Mouse (Mus musculus) midbrain, embryonic 12.5 days (tissue): ENCODE measurements at regions not wholly inside any gene's neighbourhood (a gene's known extent, or its start where the extent isn't known, plus 50 kb on each side); places are given as distances from the start of the nearest gene placed in this dataset.

ENCODE experiments used
- ATAC-seq: fragments of 200-750 bp; cut with Nextera tagmentation; 2 replicates; pipeline ENCODE4 v1.8.0; 2017; ENCODE audit warnings: low read depth, moderate TSS enrichment, moderate library complexity; ENCODE audit not compliant: low FRiP score
- H3K27ac ChIP-seq: fragments of 300-500 bp; sonication (generic); replicated peaks from 2 replicates; pipeline ENCODE4 v1.5.1; 2016; ENCODE audit warnings: mild to moderate bottlenecking
- H3K27me3 ChIP-seq: fragments of 300-500 bp; sonication (generic); 2 replicates; pipeline ENCODE4 v1.6.1; 2016; ENCODE audit warnings: mild to moderate bottlenecking
- H3K36me3 ChIP-seq: fragments of 300-500 bp; sonication (generic); 2 replicates; pipeline ENCODE4 v1.6.1; 2016
- H3K4me1 ChIP-seq: fragments of 300-500 bp; sonication (generic); 2 replicates; pipeline ENCODE4 v1.6.1; 2016
- H3K4me2 ChIP-seq: fragments of 300-500 bp; sonication (generic); replicated peaks from 2 replicates; pipeline ENCODE4 v1.6.1; 2016; ENCODE audit warnings: mild to moderate bottlenecking, moderate library complexity
- H3K4me3 ChIP-seq: fragments of 300-500 bp; sonication (generic); 2 replicates; pipeline ENCODE4 v1.5.1; 2016; ENCODE audit warnings: mild to moderate bottlenecking
- H3K9ac ChIP-seq: fragments of 300-500 bp; sonication (generic); replicated peaks from 2 replicates; pipeline ENCODE4 v1.6.1; 2016; ENCODE audit warnings: mild to moderate bottlenecking, moderate library complexity
- H3K9me3 ChIP-seq: fragments of 300-500 bp; sonication (generic); 2 replicates; pipeline ENCODE4 v1.6.1; 2016; ENCODE audit warnings: mild to moderate bottlenecking
- WGBS: fragments of 180-500 bp; shearing (Covaris S2); methylation state at CpG from one replicate; pipeline ENCODE4 v1.1.7; 2016; 5-methylcytosine and 5-hydroxymethylcytosine counted together

DNA sequence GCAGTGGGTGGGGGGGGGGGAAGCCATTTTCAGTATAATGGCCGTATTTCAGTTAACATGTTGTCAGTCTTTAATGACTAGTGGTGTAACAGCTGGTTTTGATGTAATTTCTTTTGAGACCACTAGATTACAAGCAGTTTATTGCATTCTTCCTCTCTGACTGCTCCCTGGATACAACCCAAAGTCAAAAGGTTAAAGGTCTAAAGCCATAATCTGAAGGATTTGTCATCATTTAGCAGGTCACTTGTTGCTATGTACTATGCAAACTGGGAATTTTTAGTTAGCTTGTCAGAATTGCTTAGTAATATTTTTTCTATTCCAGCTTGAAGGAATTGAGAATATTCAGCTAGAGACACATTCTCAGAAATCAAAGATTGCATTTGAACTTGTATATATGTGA lies 403.4 kb downstream of the Tmem161b start:
- no peaks in the 10 kb centered on the region for H3K36me3 ChIP-seq
- 10% methylated on average over 1 of the region's 1 CpGs for WGBS
- H3K4me2 ChIP-seq: no peak overlapping the region
- no peak for ATAC-seq
- no peaks in the 10 kb centered on the region for H3K9me3 ChIP-seq
- peaks cover 14% of the 10 kb centered on the region for H3K4me1 ChIP-seq
- no peak overlapping the region for H3K9ac ChIP-seq
- no peak overlapping the region for H3K27ac ChIP-seq
- 0 out of 2 replicates have a peak, but pooled peaks cover 3% of the 10 kb centered on the region for H3K27me3 ChIP-seq
- H3K4me3 ChIP-seq: no peak overlapping the region

GRCm38 (mm10) chr13:84625927-84626326 lies 403.8 kb downstream of the Tmem161b start:
- H3K4me2 ChIP-seq: no peak overlapping the region
- no peak overlapping the region for H3K27ac ChIP-seq
- no peaks in the 10 kb centered on the region for H3K36me3 ChIP-seq
- H3K4me1 ChIP-seq: peaks cover 14% of the 10 kb centered on the region
- WGBS: 13% methylated on average over 2 of the region's 2 CpGs
- 0 out of 2 replicates have a peak, but pooled peaks cover 3% of the 10 kb centered on the region for H3K27me3 ChIP-seq
- ATAC-seq: no peak
- H3K9ac ChIP-seq: no peak overlapping the region
- no peaks in the 10 kb centered on the region for H3K9me3 ChIP-seq
- H3K4me3 ChIP-seq: no peak overlapping the region

- Histone ChIP-seq H3K4me1 (peaks cover 14% of the 10 kb centered on the region), H3K36me3 (no peaks in the 10 kb centered on the region), H3K4me2 (no peak overlapping the region), H3K4me3 (no peak overlapping the region), H3K9me3 (no peaks in the 10 kb centered on the region), H3K27ac (no peak overlapping the region), H3K27me3 (0 out of 2 replicates have a peak, but pooled peaks cover 2% of the 10 kb centered on the region), H3K9ac (no peak overlapping the region)
- peak; percentile 50; the same call in 1 of the 2 replicates for ATAC-seq
- WGBS: 22% methylated on average over 1 of the region's 1 CpGs
Observed at GRCm38 (mm10) chr13:84626397-84626796, 404.3 kb downstream of the Tmem161b start.

GRCm38 (mm10) chr13:84630686-84631085 lies 408.6 kb downstream of the Tmem161b start:
- no peaks in the 10 kb centered on the region for H3K9me3 ChIP-seq
- H3K27ac ChIP-seq: no peak overlapping the region
- no peak overlapping the region for H3K4me3 ChIP-seq
- 87% methylated on average over 2 of the region's 2 CpGs for WGBS
- H3K4me2 ChIP-seq: no peak overlapping the region
- no peaks in the 10 kb centered on the region for H3K36me3 ChIP-seq
- no peaks in the 10 kb centered on the region for H3K27me3 ChIP-seq
- no peak for ATAC-seq
- H3K4me1 ChIP-seq: peaks cover 7% of the 10 kb centered on the region; the same call in 1 of the 2 replicates
- no peak overlapping the region for H3K9ac ChIP-seq

- Histone ChIP-seq H3K4me1 (no peaks in the 10 kb centered on the region), H3K36me3 (no peaks in the 10 kb centered on the region), H3K4me2 (no peak overlapping the region), H3K9ac (no peak overlapping the region), H3K27me3 (no peaks in the 10 kb centered on the region), H3K9me3 (no peaks in the 10 kb centered on the region), H3K4me3 (no peak overlapping the region), H3K27ac (no peak overlapping the region)
- no peak for ATAC-seq
- WGBS: 86% methylated on average over 5 of the region's 5 CpGs
Observed at GRCm38 (mm10) chr13:84632493-84632892, 410.4 kb downstream of the Tmem161b start.

DNA sequence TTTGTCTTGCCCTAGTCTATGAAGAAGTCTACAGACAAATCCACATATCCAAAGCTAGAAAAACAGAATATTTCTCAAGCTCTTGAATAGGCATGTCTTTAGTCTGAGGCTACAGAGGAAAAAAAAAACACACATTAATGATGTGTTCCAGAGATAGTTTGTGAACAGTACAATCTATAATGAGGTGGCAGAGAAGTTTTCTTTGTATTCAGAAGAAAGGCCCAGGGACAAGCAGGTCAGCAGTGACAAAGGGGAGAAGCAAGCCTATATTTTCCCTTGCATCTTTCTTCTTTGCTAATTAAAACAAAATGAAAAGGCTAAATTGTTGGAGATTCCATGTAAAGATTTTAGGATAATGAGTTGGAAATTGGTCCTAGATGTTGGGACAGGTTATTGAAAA lies 414.7 kb downstream of the Tmem161b start:
- Histone ChIP-seq H3K4me2 (no peak overlapping the region), H3K4me3 (no peak overlapping the region), H3K36me3 (no peaks in the 10 kb centered on the region), H3K27me3 (no peaks in the 10 kb centered on the region), H3K4me1 (peaks cover 5% of the 10 kb centered on the region; the same call in 1 of the 2 replicates), H3K9me3 (no peaks in the 10 kb centered on the region), H3K9ac (no peak overlapping the region), H3K27ac (no peak overlapping the region)
- ATAC-seq: no peak

GRCm38 (mm10) chr13:84637606-84638005 lies 415.5 kb downstream of the Tmem161b start:
- H3K27me3 ChIP-seq: no peaks in the 10 kb centered on the region
- ATAC-seq: no peak
- no peaks in the 10 kb centered on the region for H3K9me3 ChIP-seq
- H3K4me3 ChIP-seq: no peak overlapping the region
- no peak overlapping the region for H3K9ac ChIP-seq
- H3K36me3 ChIP-seq: no peaks in the 10 kb centered on the region
- WGBS: 85% methylated on average over 1 of the region's 1 CpGs
- no peak overlapping the region for H3K27ac ChIP-seq
- no peak overlapping the region for H3K4me2 ChIP-seq
- peaks cover 5% of the 10 kb centered on the region; the same call in 1 of the 2 replicates for H3K4me1 ChIP-seq

DNA sequence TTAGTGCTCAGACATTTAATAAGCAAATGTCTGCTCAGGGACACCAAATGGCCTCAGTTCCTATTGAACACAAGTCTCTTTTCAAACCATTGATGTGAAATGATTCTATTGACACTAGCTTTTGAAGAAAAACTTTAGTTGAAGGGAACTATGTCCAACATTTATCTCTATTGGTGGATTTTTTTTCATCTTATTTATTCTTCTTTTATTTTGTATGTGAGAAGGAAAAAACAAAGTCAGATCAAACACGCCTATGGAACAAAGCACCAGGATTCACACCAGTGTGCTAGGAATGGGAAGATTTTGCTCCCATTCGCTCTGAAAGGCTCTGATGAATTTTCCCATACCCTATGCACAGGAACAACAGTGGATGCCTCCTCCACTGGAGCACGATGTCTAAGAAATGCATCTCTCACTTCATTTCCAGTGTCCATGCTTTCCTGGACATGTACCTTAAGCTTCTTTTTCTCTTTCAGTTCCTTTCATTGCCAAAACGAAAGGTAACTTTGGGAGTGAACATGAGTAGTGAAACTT lies 416.4 kb downstream of the Tmem161b start:
- Histone ChIP-seq H3K4me1 (peaks cover 5% of the 10 kb centered on the region; the same call in 1 of the 2 replicates), H3K9me3 (no peaks in the 10 kb centered on the region), H3K27me3 (no peaks in the 10 kb centered on the region), H3K27ac (no peak overlapping the region), H3K9ac (no peak overlapping the region), H3K4me2 (no peak overlapping the region), H3K36me3 (no peaks in the 10 kb centered on the region), H3K4me3 (no peak overlapping the region)
- WGBS: 44% methylated on average over 4 of the region's 4 CpGs
- no peak for ATAC-seq

GRCm38 (mm10) chr13:84639087-84640022 lies 417.3 kb downstream of the Tmem161b start:
- Histone ChIP-seq H3K4me3 (no peak overlapping the region), H3K9me3 (no peaks in the 10 kb centered on the region), H3K27ac (no peak overlapping the region), H3K36me3 (no peaks in the 10 kb centered on the region), H3K4me1 (peaks cover 5% of the 10 kb centered on the region; the same call in 1 of the 2 replicates), H3K4me2 (no peak overlapping the region), H3K27me3 (no peaks in the 10 kb centered on the region), H3K9ac (no peak overlapping the region)
- ATAC-seq: peak; percentile 88
- WGBS: 26% methylated on average over 6 of the region's 6 CpGs

DNA sequence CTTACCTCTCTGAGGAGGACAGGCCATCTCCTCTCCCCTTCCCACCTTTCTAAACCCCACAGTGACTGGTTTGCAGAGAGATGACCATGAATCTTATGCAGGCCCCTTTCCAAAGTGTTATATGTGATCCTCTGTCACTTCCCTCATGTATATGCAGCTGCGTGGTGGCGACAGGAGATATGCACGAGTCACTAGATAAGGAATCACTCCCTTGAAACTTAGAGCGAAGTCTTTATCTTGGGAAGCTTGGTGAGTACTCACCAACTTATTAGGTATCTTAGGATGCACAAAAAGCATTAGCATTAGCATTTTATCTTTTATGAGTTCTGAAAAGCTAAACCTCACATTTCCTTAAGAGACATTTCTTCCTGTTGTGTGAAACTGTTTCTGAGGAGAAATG lies 421.9 kb downstream of the Tmem161b start:
- Histone ChIP-seq H3K27me3 (no peaks in the 10 kb centered on the region), H3K4me1 (peaks cover 3% of the 10 kb centered on the region; the same call in 1 of the 2 replicates), H3K4me2 (no peak overlapping the region), H3K36me3 (no peaks in the 10 kb centered on the region), H3K27ac (no peak overlapping the region), H3K4me3 (no peak overlapping the region), H3K9ac (no peak overlapping the region), H3K9me3 (no peaks in the 10 kb centered on the region)
- ATAC-seq: no peak
- 93% methylated on average over 4 of the region's 4 CpGs for WGBS

- no peaks in the 10 kb centered on the region for H3K27me3 ChIP-seq
- H3K4me2 ChIP-seq: no peak overlapping the region
- 83% methylated on average over 1 of the region's 1 CpGs for WGBS
- H3K4me1 ChIP-seq: no peaks in the 10 kb centered on the region
- H3K9me3 ChIP-seq: no peaks in the 10 kb centered on the region
- no peak overlapping the region for H3K4me3 ChIP-seq
- H3K36me3 ChIP-seq: no peaks in the 10 kb centered on the region
- no peak overlapping the region for H3K27ac ChIP-seq
- ATAC-seq: no peak
- no peak overlapping the region for H3K9ac ChIP-seq
Observed at GRCm38 (mm10) chr13:84646899-84647298, 424.8 kb downstream of the Tmem161b start.

GRCm38 (mm10) chr13:84648056-84648455 lies 426.0 kb downstream of the Tmem161b start:
- Histone ChIP-seq H3K4me2 (no peak overlapping the region), H3K4me3 (no peak overlapping the region), H3K9ac (no peak overlapping the region), H3K9me3 (no peaks in the 10 kb centered on the region), H3K4me1 (no peaks in the 10 kb centered on the region), H3K27ac (no peak overlapping the region), H3K36me3 (no peaks in the 10 kb centered on the region), H3K27me3 (no peaks in the 10 kb centered on the region)
- ATAC-seq: no peak
- 50% methylated on average over 1 of the region's 1 CpGs for WGBS
